Mouse (Mus musculus): ENCODE results near the gene Tmem107. TPM values are rescaled to one million over a fixed set of nuclear protein-coding genes. Genes with fewer than 3 reads are reported as not detected.
A peak's percentile ranks its signal among the peaks of the same experiment; 100 is the strongest.

The Tmem107 gene
- polyA plus RNA-seq, 1 experiment from 2014 or later = 60.8 TPM

DNA sequence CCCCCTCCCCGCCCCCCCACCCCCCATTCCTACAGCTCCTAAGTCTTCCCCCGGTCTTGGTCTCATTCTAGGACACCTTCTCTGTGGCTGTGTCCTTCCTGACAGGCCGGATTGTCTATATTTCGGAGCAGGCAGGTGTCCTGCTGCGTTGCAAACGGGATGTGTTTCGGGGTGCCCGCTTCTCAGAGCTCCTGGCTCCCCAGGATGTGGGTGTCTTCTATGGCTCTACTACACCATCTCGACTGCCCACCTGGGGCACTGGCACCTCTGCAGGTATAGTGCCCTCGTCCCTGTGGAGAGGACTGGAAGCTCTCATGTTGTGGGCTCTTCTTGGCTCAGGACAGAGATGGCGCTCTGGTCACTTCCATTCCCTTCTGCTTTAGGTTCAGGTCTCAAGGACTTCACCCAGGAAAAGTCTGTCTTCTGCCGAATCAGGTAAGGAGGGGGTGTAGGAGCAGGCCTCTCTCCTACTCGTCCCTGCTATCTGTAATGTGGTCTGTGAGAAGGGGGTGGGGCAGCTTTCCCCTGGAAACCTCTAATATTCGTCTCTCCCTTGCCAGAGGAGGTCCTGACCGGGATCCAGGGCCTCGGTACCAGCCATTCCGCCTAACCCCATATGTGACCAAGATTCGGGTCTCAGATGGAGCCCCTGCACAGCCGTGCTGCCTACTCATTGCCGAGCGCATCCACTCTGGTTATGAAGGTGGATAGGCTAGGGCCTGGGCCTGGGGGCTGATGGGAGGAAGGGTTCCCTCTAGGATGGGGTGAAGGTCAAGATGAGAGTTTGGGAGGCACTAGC lies 31.2 kb downstream of the Tmem107 start:
- 89% methylated on average over 21 of the region's 21 CpGs for WGBS
- Histone ChIP-seq H3K36me3 (replicated peaks) (peaks cover 63% of the 10 kb centered on the region), H3K4me3 (no peak overlapping the region), H3K9me3 (no peaks in the 10 kb centered on the region), H3K4me1 (peaks cover 43% of the 10 kb centered on the region), H3K27ac (no peak overlapping the region), H3K27me3 (ENCODE audit: poor library complexity, severe bottlenecking) (no peaks in the 10 kb centered on the region)
- no peak for DNase-seq (ENCODE audit: extremely low spot score, low spot score)

DNA sequence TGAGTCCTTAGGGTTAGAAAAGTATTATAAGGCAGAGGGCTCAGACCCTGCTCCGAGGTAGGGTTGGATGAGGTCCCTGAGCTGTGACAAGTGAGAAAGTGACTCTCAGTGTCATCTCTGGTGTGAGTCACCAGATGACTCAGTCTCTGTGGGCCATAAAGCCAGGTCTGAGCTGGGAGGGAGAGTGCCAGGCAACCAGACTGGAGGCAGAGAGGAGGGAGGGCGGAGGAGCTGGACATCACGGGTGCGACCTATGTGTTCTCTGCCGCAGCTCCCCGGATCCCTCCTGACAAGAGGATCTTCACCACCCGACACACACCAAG lies 31.8 kb downstream of the Tmem107 start:
- no peaks in the 10 kb centered on the region for H3K27me3 ChIP-seq (ENCODE audit: poor library complexity, severe bottlenecking)
- H3K4me1 ChIP-seq = peaks cover 37% of the 10 kb centered on the region
- 93% methylated on average over 7 of the region's 7 CpGs for WGBS
- no peak overlapping the region for H3K27ac ChIP-seq
- no peaks in the 10 kb centered on the region for H3K9me3 ChIP-seq
- peaks cover 69% of the 10 kb centered on the region for H3K36me3 ChIP-seq (replicated peaks)
- no peak for DNase-seq (ENCODE audit: extremely low spot score, low spot score)
- no peak overlapping the region for H3K4me3 ChIP-seq

DNA sequence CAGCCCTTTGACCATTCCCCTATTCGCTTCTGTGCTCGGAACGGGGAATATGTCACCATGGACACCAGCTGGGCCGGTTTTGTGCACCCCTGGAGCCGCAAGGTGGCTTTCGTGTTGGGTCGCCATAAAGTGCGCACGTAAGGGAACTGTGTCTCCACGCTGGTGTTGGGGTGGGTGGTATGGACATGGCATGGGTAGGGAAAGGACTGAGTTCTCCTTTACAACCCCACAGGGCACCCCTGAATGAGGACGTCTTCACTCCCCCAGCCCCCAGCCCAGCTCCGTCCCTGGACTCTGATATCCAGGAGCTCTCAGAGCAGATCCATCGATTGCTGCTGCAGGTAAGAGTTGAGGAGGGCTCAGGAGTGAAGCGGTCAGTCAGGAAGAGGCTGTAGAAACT lies 32.5 kb downstream of the Tmem107 start:
- 95% methylated on average over 14 of the region's 14 CpGs for WGBS
- H3K36me3 ChIP-seq (replicated peaks) = peaks cover 77% of the 10 kb centered on the region

DNA sequence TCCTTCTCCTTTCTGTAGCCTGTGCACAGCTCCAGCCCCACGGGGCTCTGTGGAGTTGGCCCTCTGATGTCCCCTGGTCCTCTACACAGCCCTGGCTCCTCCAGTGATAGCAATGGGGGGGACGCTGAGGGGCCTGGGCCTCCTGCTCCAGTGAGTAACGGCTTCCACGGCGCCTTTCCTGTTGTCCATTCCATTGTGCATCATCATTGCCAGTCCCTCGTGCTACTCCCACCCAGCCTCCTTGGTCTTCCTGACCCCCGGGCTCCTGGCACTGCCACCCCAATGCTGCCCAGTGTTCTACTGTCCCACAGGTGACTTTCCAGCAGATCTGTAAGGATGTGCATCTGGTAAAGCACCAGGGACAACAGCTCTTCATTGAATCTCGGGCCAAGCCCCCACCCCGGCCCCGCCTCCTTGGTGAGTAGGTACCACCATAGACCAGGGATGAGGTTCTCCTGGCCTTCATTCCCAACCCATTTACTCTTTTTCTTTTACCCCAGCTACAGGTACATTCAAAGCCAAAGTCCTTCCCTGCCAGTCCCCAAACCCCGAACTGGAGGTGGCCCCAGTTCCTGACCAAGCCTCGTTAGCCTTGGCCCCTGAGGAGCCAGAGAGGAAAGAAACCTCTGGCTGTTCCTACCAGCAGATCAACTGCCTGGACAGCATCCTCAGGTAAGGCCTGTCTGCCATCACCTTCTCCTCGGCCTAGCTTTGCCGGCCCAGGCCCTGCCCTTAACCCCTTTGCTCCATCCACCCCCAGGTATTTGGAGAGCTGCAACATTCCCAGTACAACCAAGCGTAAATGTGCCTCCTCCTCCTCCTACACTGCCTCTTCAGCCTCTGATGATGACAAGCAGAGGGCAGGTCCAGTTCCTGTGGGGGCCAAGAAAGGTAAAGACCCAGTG lies 33.2 kb downstream of the Tmem107 start:
- 90% methylated on average over 15 of the region's 15 CpGs for WGBS
- Histone ChIP-seq H3K4me1 (peaks cover 23% of the 10 kb centered on the region), H3K4me3 (no peak overlapping the region; the same call in 1 of the 2 replicates), H3K27ac (peak overlapping the region; percentile 13; the same call in 1 of the 2 replicates), H3K36me3 (replicated peaks) (peaks cover 83% of the 10 kb centered on the region), H3K9me3 (no peaks in the 10 kb centered on the region), H3K27me3 (ENCODE audit: poor library complexity, severe bottlenecking) (no peaks in the 10 kb centered on the region)
- DNase-seq (ENCODE audit: extremely low spot score, low spot score) = no peak

More for the DNA sequence above, 32.5 kb downstream of the Tmem107 start:
- no peaks in the 10 kb centered on the region for H3K9me3 ChIP-seq
- no peaks in the 10 kb centered on the region for H3K27me3 ChIP-seq (ENCODE audit: poor library complexity, severe bottlenecking)
- DNase-seq (ENCODE audit: extremely low spot score, low spot score) = no peak
- peaks cover 30% of the 10 kb centered on the region for H3K4me1 ChIP-seq
- H3K4me3 ChIP-seq = no peak overlapping the region; the same call in 1 of the 2 replicates
- no peak overlapping the region for H3K27ac ChIP-seq

DNA sequence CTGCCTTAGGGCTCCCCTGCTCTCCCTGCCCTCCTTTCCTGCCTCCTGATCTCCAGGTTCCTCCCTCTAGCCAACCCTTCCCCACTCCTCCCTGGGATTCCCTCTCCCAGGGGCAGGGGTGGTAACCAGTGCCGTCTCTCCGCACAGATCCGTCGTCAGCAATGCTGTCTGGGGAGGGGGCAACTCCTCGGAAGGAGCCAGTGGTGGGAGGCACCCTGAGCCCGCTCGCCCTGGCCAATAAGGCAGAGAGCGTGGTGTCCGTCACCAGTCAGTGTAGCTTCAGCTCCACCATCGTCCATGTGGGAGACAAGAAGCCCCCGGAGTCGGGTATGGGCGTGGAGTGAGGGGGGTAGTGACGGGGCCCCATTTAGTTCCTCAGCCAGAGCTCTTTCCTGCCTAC lies 33.9 kb downstream of the Tmem107 start:
- Histone ChIP-seq H3K36me3 (replicated peaks) (peaks cover 90% of the 10 kb centered on the region), H3K9me3 (no peaks in the 10 kb centered on the region), H3K4me1 (peaks cover 23% of the 10 kb centered on the region), H3K4me3 (no peak overlapping the region; the same call in 1 of the 2 replicates), H3K27ac (peak overlapping the region; percentile 13; the same call in 1 of the 2 replicates), H3K27me3 (ENCODE audit: poor library complexity, severe bottlenecking) (no peaks in the 10 kb centered on the region)
- no peak for DNase-seq (ENCODE audit: extremely low spot score, low spot score)
- WGBS = 89% methylated on average over 14 of the region's 14 CpGs

DNA sequence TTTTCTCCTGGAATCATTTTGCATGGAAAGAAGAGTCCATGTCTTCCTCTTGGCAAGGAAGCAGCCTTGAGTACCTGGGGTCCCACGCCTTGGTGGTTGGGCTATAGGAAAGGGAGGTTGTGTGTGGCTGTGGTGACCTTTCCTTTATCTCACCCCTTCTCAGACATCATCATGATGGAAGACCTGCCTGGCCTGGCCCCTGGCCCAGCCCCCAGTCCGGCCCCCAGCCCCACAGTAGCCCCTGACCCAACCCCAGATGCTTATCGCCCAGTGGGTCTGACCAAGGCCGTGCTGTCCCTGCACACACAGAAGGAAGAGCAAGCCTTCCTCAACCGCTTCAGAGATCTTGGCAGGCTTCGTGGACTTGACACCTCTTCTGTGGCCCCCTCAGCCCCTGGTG lies 34.6 kb downstream of the Tmem107 start:
- H3K27me3 ChIP-seq (ENCODE audit: poor library complexity, severe bottlenecking) = no peaks in the 10 kb centered on the region
- no peaks in the 10 kb centered on the region for H3K9me3 ChIP-seq
- peak overlapping the region; percentile 9; the same call in 1 of the 2 replicates for H3K4me3 ChIP-seq
- peaks cover 22% of the 10 kb centered on the region for H3K4me1 ChIP-seq
- 89% methylated on average over 6 of the region's 6 CpGs for WGBS
- DNase-seq (ENCODE audit: extremely low spot score, low spot score) = no peak
- H3K27ac ChIP-seq = no peak overlapping the region
- peaks cover 92% of the 10 kb centered on the region for H3K36me3 ChIP-seq (replicated peaks)

DNA sequence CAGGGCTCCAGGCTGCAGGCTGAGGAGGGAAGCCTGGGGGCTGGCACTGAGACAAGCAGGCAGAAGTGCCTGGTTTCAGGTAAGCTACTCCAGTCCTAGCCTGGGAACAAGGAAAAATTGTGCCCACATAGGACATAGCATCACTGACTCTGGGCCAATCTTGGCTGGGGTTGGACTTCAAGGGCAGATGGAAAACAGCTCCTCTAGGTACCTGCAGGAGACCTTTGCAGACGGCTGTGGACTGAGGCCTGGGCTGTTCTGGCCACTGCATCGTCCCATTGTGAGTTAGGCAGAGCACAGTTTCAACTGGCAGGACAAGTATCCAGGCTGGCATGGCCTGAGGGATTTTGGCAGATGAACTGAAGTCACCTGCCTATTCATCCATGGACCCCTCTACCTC lies 35.2 kb downstream of the Tmem107 start:
- Histone ChIP-seq H3K36me3 (replicated peaks) (peaks cover 89% of the 10 kb centered on the region), H3K27ac (no peak overlapping the region), H3K9me3 (no peaks in the 10 kb centered on the region), H3K27me3 (ENCODE audit: poor library complexity, severe bottlenecking) (no peaks in the 10 kb centered on the region), H3K4me3 (peak overlapping the region; percentile 9; the same call in 1 of the 2 replicates), H3K4me1 (peaks cover 16% of the 10 kb centered on the region)
- no peak for DNase-seq (ENCODE audit: extremely low spot score, low spot score)
- 78% methylated on average over 2 of the region's 2 CpGs for WGBS

DNA sequence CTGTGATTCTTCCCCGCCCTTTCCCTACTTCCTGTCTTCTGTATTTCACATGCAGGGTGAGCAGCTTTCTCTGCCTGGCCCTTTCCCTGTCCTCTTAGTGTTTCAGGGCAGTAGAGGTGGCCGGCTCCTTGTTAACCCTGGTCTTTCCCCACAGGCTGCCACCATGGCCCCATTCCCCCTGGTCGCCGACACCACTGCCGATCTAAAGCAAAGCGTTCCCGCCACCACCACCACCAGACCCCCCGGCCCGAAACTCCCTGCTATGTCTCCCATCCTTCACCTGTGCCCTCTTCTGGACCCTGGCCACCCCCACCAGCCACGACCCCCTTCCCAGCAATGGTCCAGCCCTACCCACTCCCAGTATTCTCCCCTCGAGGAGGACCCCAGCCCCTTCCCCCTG lies 35.7 kb downstream of the Tmem107 start:
- DNase-seq (ENCODE audit: extremely low spot score, low spot score) = no peak
- 86% methylated on average over 11 of the region's 11 CpGs for WGBS
- H3K36me3 ChIP-seq (replicated peaks) = peaks cover 83% of the 10 kb centered on the region
- H3K27me3 ChIP-seq (ENCODE audit: poor library complexity, severe bottlenecking) = peaks cover under 1% of the 10 kb centered on the region; the same call in 1 of the 2 replicates
- no peak overlapping the region for H3K27ac ChIP-seq
- no peaks in the 10 kb centered on the region for H3K9me3 ChIP-seq
- H3K4me1 ChIP-seq = peaks cover 15% of the 10 kb centered on the region
- no peak overlapping the region for H3K4me3 ChIP-seq

DNA sequence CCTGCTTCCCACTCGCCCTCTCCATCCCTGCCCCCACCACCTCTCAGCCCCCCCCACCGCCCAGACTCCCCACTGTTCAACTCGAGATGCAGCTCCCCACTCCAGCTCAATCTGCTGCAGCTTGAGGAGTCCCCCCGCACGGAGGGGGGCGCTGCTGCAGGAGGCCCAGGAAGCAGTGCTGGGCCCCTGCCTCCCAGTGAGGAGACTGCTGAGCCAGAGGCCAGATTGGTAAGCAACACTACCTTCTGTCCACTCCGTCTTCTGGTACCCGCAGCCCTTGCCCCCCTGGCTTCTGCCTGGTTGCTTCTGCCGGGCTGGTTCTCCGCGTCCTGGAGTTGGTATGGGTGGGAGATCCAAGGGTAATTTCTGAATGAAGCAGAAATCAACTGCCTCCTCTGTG lies 36.2 kb downstream of the Tmem107 start:
- 86% methylated on average over 11 of the region's 11 CpGs for WGBS
- H3K36me3 ChIP-seq (replicated peaks) = peaks cover 78% of the 10 kb centered on the region
- DNase-seq (ENCODE audit: extremely low spot score, low spot score) = no peak
- peaks cover 21% of the 10 kb centered on the region for H3K4me1 ChIP-seq
- no peak overlapping the region for H3K27ac ChIP-seq
- no peak overlapping the region for H3K4me3 ChIP-seq
- H3K9me3 ChIP-seq = no peaks in the 10 kb centered on the region
- H3K27me3 ChIP-seq (ENCODE audit: poor library complexity, severe bottlenecking) = peaks cover 6% of the 10 kb centered on the region

DNA sequence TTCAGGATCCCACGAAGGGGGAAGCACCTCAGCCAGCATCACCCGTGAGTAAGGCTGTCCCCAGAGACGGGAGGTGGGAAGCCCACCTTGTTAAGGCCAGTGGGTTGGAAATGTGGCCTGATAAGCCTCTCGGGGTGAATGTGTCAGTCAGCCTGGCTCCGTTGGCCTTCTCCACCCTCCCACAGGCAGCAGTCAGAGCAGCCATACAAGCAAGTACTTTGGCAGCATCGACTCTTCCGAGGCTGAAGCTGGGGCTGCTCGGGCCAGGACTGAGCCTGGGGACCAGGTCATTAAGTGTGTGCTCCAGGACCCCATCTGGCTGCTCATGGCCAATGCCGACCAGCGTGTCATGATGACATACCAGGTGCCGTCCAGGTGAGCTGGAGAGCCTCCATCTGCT lies 37.1 kb downstream of the Tmem107 start:
- Histone ChIP-seq H3K4me1 (peaks cover 28% of the 10 kb centered on the region), H3K27me3 (ENCODE audit: poor library complexity, severe bottlenecking) (peaks cover 13% of the 10 kb centered on the region), H3K36me3 (replicated peaks) (peaks cover 70% of the 10 kb centered on the region), H3K27ac (no peak overlapping the region), H3K4me3 (peak overlapping the region; percentile 18; the same call in 1 of the 2 replicates), H3K9me3 (no peaks in the 10 kb centered on the region)
- no peak for DNase-seq (ENCODE audit: extremely low spot score, low spot score)
- WGBS = 91% methylated on average over 11 of the region's 11 CpGs

DNA sequence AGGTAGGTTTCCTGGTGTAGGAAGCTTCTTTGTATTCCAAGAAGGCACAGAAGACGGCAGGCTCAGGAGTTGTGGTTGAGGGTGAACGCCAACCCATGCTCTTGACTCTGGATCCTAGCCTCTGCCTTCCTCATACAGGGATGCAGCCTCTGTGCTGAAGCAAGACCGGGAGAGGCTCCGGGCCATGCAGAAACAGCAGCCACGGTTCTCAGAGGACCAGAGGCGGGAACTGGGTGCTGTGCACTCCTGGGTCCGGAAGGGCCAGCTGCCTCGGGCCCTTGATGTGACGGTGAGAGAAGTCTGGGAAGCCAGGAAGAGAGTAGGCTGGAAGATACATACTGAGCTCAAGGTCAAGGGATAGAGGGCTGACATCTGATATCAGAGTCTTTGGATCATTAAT lies 37.6 kb downstream of the Tmem107 start:
- no peaks in the 10 kb centered on the region for H3K9me3 ChIP-seq
- DNase-seq (ENCODE audit: extremely low spot score, low spot score) = no peak
- 94% methylated on average over 9 of the region's 9 CpGs for WGBS
- no peak overlapping the region for H3K27ac ChIP-seq
- peaks cover 19% of the 10 kb centered on the region for H3K27me3 ChIP-seq (ENCODE audit: poor library complexity, severe bottlenecking)
- H3K4me1 ChIP-seq = peaks cover 28% of the 10 kb centered on the region
- 0 out of 2 replicates have a peak overlapping the region, but pooled peaks have one; percentile 10 for H3K4me3 ChIP-seq
- H3K36me3 ChIP-seq (replicated peaks) = peaks cover 64% of the 10 kb centered on the region

DNA sequence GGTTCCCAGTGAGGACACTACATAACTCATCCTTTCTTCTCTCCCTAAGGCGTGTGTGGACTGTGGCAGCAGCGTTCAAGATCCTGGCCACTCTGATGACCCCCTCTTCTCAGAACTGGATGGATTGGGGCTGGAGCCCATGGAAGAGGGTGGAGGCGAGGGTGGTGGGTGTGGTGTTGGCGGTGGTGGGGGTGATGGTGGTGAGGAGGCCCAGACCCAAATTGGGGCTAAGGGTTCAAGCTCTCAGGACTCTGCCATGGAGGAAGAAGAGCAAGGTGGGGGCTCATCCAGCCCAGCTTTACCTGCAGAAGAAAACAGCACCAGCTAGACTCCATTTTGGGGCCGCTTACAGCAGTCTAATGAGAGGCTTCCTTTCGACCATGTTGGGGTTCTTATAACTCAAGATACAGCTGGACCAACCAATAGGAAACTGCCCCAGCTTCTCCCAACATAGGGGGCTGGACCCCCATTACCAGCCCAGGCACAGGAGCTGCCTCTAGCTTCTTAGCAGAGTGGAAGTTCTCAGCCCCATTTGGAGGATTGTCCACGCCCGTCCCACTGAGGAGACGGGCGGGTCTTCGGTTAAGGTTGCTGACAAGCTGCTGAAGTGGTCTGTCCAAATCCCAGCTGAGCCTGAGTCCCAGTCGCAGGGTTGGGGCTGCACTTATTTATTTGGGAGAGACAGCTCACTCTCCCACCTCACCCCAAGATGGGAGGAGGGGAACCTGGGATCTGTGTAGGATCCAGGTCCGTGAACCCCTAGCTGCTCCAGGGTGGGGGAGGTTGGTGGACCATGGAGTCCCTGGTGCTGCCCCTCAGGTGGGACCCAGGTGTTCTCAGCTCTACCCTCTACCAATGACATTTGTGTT lies 38.7 kb downstream of the Tmem107 start:
- DNase-seq (ENCODE audit: extremely low spot score, low spot score) = no peak

More for the DNA sequence above, 38.7 kb downstream of the Tmem107 start:
- WGBS = 81% methylated on average over 13 of the region's 13 CpGs
- Histone ChIP-seq H3K27me3 (ENCODE audit: poor library complexity, severe bottlenecking) (peaks cover 29% of the 10 kb centered on the region), H3K27ac (no peak overlapping the region), H3K4me3 (peak overlapping the region; percentile 62), H3K9me3 (no peaks in the 10 kb centered on the region), H3K36me3 (replicated peaks) (peaks cover 54% of the 10 kb centered on the region), H3K4me1 (peaks cover 28% of the 10 kb centered on the region)

All from forebrain, embryonic 10.5 days (tissue).